Mouse (Mus musculus) ES-E14 (cell line): ENCODE measurements around the gene Vash1. TPM values are rescaled to one million over a fixed set of nuclear protein-coding genes. Genes with fewer than 3 reads are reported as not detected.

Source experiments
- DNase-seq: peaks from one replicate; pipeline ENCODE4 v3.0.0-alpha.2; 2013; ENCODE audit warnings: low read depth, low spot score
- H3K27ac ChIP-seq: 2 replicates; pipeline ENCODE4 v1.5.1; 2012; ENCODE audit warnings: low read depth, mild to moderate bottlenecking, low read length, moderate library complexity, mixed read lengths; ENCODE audit not compliant: poor library complexity, insufficient read depth, severe bottlenecking
- H3K36me3 ChIP-seq: 2 replicates; pipeline ENCODE4 v1.6.1; 2012; ENCODE audit warnings: mild to moderate bottlenecking, low read length, moderate library complexity, mixed read lengths; ENCODE audit not compliant: control insufficient read depth, poor library complexity, insufficient read depth, severe bottlenecking
- H3K4me1 ChIP-seq, 2 experiments: fragments of 150-350 bp in 1 of 2; sonication (generic) in 1 of 2; 2 replicates each; pipeline ENCODE4 v1.6.1; 2012; ENCODE audit warnings: low read length in 2 of 2, mild to moderate bottlenecking in 1 of 2, mixed read lengths in 1 of 2; ENCODE audit not compliant: control insufficient read depth in 2 of 2, insufficient read depth in 2 of 2, poor library complexity in 1 of 2
- H3K4me3 ChIP-seq, 2 experiments: fragments of 150-350 bp in 1 of 2; sonication (generic) in 1 of 2; 2 replicates each; pipeline ENCODE4 v1.5.1; 2012; ENCODE audit warnings: low read length in 2 of 2, low read depth in 1 of 2, mild to moderate bottlenecking in 1 of 2, mixed read lengths in 1 of 2; ENCODE audit not compliant: insufficient read depth in 1 of 2, poor library complexity in 1 of 2, severe bottlenecking in 1 of 2
- H3K9ac ChIP-seq: 2 replicates; pipeline ENCODE4 v1.6.1; 2012; ENCODE audit warnings: low read depth, mild to moderate bottlenecking, low read length, mixed read lengths; ENCODE audit not compliant: poor library complexity, insufficient read depth, severe bottlenecking
- H3K9me3 ChIP-seq: fragments of 150-350 bp; sonication (generic); 2 replicates; pipeline ENCODE4 v1.6.1; 2012; ENCODE audit warnings: low read depth, mild to moderate bottlenecking, low read length; ENCODE audit not compliant: control insufficient read depth, insufficient read depth
- CHD2 ChIP-seq: IDR thresholded peaks from 2 replicates; pipeline ENCODE4 v1.6.1; 2014; ENCODE audit warnings: mild to moderate bottlenecking, low read depth, low read length, inconsistent platforms
- HCFC1 ChIP-seq: IDR thresholded peaks from 2 replicates; pipeline ENCODE4 v1.6.1; 2012; ENCODE audit warnings: low read length, inconsistent platforms, borderline replicate concordance; ENCODE audit not compliant: insufficient read depth
- MAFK ChIP-seq: IDR thresholded peaks from 2 replicates; pipeline ENCODE4 v1.6.1; 2014; ENCODE audit warnings: mild to moderate bottlenecking, low read depth, low read length, inconsistent platforms; ENCODE audit not compliant: insufficient read depth
- ZC3H11A ChIP-seq: IDR thresholded peaks from 2 replicates; pipeline ENCODE4 v1.6.1; 2012; ENCODE audit warnings: low read depth, mild to moderate bottlenecking, inconsistent platforms, low read length, borderline replicate concordance
- ZNF384 ChIP-seq: IDR thresholded peaks from 2 replicates; pipeline ENCODE4 v1.6.1; 2012; ENCODE audit warnings: low read depth, low read length, inconsistent platforms
- in situ Hi-C, 2 experiments: fragments of 600-800 bp; cut with MboI; formaldehyde crosslinking; loops; one replicate each; pipeline ENCODE4 v1.15.1; 2025; ENCODE audit warnings: low sequenced_read_pairs in 2 of 2, inconsistent platforms in 1 of 2; ENCODE audit not compliant: unreplicated experiment in 2 of 2
- total RNA-seq: library from RNA; depleted of rRNA; stranded (reverse); fragments of 300-350 nt; gene quantifications from 2 replicates; pipeline ENCODE4 v1.2.3, GENCODE M21; 2012

Vash1 gene
- total RNA-seq, 1 experiment, result 4.0 TPM

GRCm38 (mm10) chr12:86690700-86691485 lies 12.4 kb downstream of the Vash1 start:
- no peak overlapping the region for H3K9ac ChIP-seq
- H3K4me1 ChIP-seq, result peaks cover 18 to 21% of the 10 kb centered on the region in 2 experiments
- no peak overlapping the region for H3K27ac ChIP-seq
- no peak for DNase-seq
- TF ChIP-seq ZNF384 (no peak), MAFK (no peak), HCFC1 (no peak), CHD2 (no peak), ZC3H11A (no peak)
- no peaks in the 10 kb centered on the region for H3K9me3 ChIP-seq
- no peaks in the 10 kb centered on the region for H3K36me3 ChIP-seq
- in situ Hi-C loops, result no loop called here
- no peak overlapping the region for H3K4me3 ChIP-seq

- H3K27ac ChIP-seq, result no peak overlapping the region
Measured at GRCm38 (mm10) chr12:86692471-86693356, 14.2 kb downstream of the Vash1 start.

GRCm38 (mm10) chr12:86693389-86693788 lies 14.9 kb downstream of the Vash1 start:
- no peak for DNase-seq
- Histone ChIP-seq H3K4me1 (peaks cover 9 to 13% of the 10 kb centered on the region in 2 experiments), H3K9me3 (no peaks in the 10 kb centered on the region), H3K4me3 (no peak overlapping the region), H3K36me3 (no peaks in the 10 kb centered on the region), H3K9ac (no peak overlapping the region), H3K27ac (no peak overlapping the region)
- in situ Hi-C loops, result no loop called here
- no peak for TF ChIP-seq HCFC1
- TF ChIP-seq MAFK, result no peak
- TF ChIP-seq ZC3H11A, result no peak
- no peak for TF ChIP-seq CHD2
- TF ChIP-seq ZNF384, result no peak

More at GRCm38 (mm10) chr12:86692471-86693356, 14.2 kb downstream of the Vash1 start:
- Histone ChIP-seq H3K36me3 (no peaks in the 10 kb centered on the region), H3K4me3 (no peak overlapping the region), H3K9ac (no peak overlapping the region), H3K9me3 (no peaks in the 10 kb centered on the region), H3K4me1 (peaks cover 14 to 15% of the 10 kb centered on the region in 2 experiments)
- in situ Hi-C loops, result no loop called here
- TF ChIP-seq MAFK (no peak), CHD2 (no peak), ZC3H11A (no peak), HCFC1 (no peak)
- no peak for DNase-seq

- H3K9me3 ChIP-seq, result no peaks in the 10 kb centered on the region
- no peaks in the 10 kb centered on the region for H3K36me3 ChIP-seq
- in situ Hi-C loops, result no loop called here
- no peak overlapping the region for H3K4me3 ChIP-seq
- no peak for TF ChIP-seq CHD2
- no peak for TF ChIP-seq MAFK
- TF ChIP-seq ZC3H11A, result no peak
- no peak for TF ChIP-seq HCFC1
- no peak for TF ChIP-seq ZNF384
- no peak overlapping the region for H3K9ac ChIP-seq
- no peak overlapping the region; the same call in 1 of the 2 replicates for H3K27ac ChIP-seq
- H3K4me1 ChIP-seq, result peaks cover 5 to 7% of the 10 kb centered on the region in 2 experiments; a peak in 3 of 4 replicates
- DNase-seq, result no peak
Measured at GRCm38 (mm10) chr12:86694441-86694840, 15.9 kb downstream of the Vash1 start.
